Mouse (Mus musculus): ENCODE data around the gene Etl4.

The Etl4 gene

DNA sequence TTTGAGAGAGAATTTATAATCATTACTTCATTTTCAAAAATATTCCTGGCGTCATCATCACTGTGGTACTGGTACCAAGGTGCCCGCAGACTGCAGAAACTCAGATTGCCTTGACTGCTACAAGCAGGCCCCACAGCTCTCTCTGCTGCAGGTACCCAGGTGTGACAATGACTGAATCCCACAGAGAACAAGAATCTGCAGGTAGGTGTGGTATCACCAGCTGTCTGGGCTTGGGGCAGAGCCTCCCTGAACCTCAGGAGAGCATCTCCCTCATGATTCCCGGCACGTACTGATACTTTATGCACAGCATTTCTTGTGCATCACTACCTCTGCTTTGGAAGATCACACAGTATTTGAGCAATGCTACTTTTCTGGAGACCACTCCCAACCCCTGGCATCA lies 526.0 kb downstream of the Etl4 start:
- DNase-seq (ENCODE audit: extremely low read depth, low read depth, low spot score) = no peak

DNA sequence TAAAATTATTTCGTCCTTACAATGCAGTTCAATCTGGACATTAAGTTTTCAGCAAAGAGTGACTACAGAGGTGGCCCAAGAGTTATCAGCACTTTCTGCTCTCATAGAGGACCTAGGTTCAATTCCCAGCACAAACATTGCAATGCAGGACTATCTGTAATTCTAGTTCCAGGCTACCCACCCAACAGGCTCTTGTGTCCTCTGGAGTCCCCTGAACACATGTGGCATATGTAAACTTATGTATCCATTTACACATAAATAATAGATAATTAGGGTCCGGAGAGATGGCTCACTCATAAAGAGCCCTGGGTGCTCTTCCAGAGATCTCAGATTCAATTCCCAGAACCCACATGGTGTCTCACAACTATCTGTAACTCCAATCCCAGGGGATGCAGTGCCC lies 533.2 kb downstream of the Etl4 start:
- DNase-seq (ENCODE audit: extremely low read depth, low read depth, low spot score) = no peak

DNA sequence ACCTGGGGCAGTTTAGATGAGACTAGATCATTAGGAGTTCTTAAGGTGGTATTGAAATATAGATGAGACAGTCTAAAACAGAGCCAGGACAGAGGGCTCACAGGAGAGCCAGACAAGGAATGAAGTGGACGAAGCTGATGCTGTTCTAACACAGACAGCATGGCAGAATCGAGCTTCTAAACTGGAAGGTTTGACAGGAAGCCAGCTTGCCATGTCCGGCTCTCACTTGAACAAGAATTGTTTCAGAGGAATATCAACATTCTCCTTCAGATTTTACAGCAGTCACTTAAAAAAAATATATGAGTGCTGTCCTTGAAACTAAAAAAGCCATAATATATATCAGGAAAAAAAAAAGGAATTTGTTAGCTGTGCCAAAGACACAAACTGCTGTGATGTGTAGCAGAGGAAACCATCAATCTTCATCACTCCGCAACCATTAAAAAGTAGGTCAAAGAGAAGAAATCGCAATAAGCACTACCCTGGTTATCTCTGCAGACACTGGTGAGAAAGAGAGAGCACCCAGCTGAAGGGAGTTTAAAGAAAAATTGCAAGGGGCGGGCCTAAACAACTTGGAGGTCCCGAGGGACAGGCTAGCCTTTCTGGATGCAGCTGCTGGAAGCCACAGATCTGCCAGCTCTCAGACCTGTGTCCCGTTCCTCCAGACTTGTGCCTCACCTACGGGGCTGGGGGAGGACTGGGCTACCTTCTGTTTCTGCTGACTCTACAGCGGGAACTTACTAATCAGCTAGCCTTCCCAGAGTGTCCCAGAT lies 534.3 kb downstream of the Etl4 start:
- DNase-seq (ENCODE audit: extremely low read depth, low read depth, low spot score) = no peak

DNA sequence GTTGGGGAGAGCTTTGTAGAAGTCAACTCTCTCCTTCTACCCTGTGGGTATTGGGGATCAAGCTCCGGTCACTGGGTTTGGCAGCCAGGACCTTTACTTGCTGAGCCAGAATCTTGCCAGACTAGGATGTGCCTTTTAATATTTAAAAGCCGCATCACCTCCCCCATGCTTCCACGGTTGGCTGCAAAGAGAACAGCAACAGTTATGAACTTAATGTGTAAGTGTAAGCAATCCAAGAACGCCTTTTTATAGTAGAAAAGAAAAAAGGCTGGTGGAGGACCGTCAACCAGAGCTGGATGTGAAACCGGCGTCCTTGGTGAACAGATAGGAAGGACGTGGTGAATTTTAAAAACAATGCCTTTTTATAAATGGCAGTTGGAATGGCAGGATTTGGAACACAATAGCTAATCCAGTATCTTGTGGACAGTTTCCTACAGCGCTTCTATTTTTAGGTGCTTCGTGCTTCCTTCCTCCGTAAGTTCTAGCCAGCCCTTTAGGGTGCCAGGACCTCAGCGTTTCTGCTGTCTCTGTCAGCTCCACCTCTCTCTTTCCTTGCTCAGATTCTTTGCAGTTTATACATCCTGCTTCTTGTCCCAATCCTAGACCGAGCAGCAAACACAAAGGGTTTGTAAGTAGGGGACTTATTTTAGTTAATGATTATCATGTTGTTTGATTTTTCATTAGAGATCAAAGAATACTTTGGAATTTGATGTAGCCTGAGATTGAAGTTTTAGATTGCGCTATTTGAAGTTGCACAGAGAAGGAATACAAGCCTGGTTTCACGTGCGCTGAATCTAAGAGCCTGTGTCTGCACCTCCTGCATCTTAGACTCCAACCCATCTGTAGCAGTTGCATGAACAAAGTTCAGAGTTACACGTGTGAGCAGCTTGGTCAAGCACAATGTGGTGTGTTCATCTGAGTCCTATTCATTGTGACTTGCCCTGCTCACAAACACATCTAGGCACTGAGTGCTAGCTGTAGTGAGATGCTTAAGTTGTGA lies 535.9 kb downstream of the Etl4 start:
- no peak for DNase-seq (ENCODE audit: extremely low read depth, low read depth, low spot score)

DNA sequence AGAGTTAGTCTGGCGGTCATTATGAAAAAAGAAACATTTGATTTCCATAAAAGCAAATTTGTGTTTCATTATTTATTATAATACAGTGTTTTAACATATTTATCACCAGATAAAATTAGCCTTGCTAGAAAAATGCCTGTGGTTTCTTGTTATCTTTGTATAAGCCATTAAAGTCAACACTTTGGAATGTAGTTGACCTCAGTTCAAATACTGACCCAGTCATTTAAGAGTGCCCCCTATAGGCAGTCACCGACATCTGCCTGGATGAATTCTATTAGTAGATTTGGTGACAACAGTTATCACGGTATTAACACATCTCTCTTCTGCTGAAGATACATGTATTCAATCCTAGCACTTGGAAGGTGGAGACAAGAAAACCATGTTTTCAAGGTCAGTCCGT lies 536.6 kb downstream of the Etl4 start:
- no peak for DNase-seq (ENCODE audit: extremely low read depth, low read depth, low spot score)

DNA sequence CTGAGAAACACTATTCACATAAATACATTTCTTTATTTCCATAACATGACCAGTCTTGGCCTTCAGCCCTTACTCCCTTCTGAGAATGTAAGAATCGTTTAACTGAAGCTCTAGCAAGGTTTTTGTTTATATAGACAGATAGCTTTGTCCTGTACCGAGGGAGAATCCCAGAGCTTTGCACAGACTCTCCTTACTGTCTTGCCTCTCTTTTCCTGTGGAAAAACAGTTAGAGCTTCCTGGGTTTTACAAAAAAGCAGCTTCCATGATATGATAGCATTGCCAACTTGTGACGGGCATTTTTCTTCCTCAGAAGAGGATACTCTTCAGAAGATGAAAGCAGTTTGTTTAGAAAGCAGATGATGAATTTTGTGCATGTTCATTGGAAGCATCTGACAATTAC lies 541.4 kb downstream of the Etl4 start:
- no peak for DNase-seq (ENCODE audit: extremely low read depth, low read depth, low spot score)

DNA sequence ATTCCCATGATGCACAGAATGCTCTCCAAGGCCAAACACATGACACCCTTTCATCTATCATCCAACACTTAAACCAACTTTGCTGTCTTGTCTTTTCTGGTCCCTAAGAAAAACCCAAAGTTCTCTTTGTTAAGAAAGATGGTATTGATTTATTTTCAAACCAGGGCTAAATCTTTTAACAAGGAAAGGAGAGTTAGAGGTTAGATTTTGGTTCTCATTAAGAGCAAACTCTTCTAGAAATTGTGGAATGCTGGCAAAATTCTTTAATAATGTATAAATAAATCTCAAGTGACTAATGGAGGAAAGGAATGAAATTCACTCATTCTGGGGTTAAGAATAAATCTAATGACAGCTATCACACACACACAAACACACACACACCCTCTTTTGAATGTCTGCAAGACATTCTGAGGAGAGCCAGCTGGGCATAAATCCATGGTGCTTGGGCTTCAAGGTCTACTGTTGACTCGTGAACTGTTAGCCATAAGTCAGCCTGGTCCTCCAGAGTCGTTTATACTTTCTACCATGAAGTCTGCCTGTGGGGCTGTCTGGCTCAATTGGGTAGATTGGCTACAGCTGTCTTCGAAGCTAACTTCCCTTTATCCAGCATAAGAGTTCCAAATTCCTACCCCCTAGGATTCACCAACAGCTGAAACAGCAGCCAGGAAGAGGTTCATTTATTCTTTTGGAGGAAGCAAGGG lies 544.1 kb downstream of the Etl4 start:
- no peak for DNase-seq (ENCODE audit: extremely low read depth, low read depth, low spot score)

DNA sequence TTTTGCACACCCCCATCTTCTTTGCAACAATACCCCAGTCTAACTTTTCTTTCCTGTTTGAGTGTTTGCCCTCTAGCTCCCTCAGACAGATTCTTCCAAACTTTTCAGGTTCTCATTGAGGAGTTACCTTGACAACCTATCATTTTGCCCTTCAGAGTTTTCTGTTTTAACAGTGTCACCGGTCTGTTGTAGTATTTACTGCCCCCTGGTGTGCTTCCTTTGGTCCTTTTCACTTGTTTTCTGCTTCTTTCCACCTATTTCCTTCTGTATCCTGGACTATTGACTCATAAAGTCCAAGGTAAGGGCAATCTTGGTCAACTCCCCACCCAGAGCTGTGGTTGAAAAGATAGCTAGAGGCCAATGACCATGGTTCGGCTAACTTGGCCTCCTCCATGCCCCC lies 569.6 kb downstream of the Etl4 start:
- DNase-seq (ENCODE audit: extremely low read depth, low read depth, low spot score) = no peak

DNA sequence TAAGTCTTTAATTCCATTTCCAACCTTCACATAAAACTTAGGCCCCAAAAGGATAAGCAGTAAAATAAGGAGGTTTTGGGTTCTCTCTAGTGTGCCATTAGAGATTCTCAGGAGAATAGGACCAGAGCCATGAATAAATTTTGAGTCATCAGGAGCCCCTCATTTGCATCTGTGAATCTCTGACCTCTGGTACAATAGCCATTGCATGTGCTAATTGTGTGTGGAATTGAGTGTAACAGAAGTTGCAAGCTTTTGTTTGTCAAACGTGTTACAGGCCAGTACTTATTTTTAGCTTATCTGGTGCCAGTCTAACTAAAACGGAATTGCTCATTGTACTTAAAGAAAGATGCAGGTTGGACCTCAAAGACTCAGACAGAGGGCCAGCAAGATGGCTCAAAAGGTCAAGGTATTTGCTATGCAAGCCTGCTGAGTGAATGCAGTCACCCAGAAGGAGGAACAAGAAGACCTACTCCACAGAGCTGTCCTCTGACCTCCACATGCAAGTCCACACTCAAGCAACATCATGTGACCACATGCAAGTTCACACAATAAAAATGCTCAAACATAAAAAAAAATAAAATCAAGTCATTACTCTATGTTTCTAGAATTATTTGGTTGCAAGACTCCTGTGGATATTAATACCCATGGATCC lies 576.7 kb downstream of the Etl4 start:
- DNase-seq (ENCODE audit: extremely low read depth, low read depth, low spot score) = no peak

DNA sequence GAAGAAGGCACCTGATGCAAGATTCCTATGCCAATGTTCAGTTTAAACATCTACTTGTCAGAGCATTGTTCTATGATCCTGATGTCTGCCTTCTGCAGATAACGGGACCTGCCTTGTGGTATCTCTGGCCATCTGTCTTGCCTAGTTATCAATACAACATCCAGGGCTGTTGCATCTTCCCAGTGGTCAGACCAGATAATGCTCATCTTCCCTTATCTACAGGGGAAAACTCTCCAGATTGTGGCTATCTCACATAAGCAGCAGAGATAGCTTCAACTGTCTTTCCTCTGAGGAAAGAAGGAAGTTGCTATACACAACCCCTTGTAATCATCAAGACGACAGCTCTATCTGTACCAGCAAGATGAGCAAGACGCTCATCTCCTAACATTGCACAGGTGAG lies 579.5 kb downstream of the Etl4 start:
- no peak for DNase-seq (ENCODE audit: extremely low read depth, low read depth, low spot score)

DNA sequence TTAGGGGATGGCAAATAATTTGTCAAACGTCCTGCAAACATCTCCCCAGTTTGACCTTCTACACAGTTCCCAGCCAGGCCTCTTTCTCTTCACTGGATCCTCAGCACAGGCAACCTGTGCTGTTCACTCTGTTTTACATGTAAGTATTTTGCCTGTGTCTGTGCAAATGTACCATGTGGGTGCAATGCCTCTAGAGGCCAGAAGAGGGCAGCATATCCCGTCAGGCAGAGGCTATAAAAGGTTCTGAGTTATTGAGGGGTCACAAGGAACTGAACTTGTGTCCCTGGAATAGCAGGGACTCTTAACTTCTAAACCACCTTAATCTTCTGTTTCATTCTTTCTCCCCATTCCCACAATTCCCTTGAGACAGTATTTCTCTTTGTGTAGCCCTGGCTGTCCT lies 582.5 kb downstream of the Etl4 start:
- DNase-seq (ENCODE audit: extremely low read depth, low read depth, low spot score) = no peak

DNA sequence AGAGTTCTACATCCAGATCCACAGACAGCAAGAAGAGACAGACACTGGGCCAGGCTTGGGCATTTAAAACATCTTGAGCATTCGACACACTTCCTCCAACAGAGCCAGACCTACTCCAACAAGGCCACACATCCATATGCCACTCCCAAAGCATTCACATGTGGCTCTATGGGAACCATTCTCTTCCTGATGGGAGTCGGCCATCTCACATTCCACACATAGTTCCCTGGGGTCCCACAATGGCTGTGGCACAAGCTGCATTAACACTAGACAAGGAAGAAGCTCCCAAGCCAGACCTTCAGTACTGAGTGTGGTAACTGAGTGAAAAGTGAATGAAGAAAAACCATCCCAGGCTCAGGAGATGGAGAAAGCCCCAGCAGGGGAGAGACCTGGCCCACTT lies 584.2 kb downstream of the Etl4 start:
- no peak for DNase-seq (ENCODE audit: extremely low read depth, low read depth, low spot score)

DNA sequence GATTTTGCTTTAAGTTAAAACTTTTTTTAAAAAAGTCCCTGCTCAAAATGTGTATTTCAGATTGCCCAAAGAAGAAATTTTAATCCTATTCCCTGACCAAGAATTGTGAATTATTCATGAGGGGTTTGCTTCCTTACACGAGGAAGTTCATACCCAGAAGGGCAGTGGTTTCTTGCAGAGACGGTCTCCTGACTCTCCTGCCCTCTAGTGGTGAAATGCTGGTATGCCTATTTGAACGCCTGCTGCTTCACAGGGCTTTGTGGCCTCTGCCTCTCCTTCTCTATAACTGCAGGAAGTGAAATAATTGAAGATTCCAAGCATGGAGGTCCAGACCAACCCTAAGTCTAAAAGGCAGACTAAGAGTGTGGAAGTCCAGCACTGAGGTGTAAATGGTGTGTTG lies 585.1 kb downstream of the Etl4 start:
- DNase-seq (ENCODE audit: extremely low read depth, low read depth, low spot score) = no peak

DNA sequence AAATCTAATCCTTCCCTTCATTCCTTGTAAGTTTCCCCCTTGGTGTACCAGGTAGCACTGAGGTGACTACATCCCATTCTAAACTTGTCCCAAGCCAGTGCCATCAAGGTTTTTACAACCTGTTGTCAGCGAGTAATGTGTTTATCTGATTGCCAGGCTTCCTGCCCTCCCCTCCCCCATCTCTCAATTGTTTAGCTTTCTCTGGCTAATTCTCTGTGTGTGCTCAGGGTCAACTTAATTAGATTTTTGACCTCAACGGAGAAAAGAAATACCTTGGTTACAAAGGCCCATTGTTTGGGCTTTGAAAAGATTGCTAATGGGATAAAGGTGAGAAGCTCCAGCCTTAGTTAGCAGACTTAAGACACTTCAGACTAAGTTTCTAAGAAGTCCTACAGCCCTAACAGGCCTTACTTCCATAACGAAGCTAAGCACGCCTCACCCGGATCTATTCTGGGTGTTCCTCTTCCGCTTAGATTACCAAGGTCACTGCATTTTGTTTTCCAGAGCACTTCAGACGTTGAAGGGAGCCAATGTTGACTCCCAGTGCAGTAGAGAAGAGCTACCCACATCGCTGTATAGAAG lies 586.7 kb downstream of the Etl4 start:
- no peak for DNase-seq (ENCODE audit: extremely low read depth, low read depth, low spot score)

DNA sequence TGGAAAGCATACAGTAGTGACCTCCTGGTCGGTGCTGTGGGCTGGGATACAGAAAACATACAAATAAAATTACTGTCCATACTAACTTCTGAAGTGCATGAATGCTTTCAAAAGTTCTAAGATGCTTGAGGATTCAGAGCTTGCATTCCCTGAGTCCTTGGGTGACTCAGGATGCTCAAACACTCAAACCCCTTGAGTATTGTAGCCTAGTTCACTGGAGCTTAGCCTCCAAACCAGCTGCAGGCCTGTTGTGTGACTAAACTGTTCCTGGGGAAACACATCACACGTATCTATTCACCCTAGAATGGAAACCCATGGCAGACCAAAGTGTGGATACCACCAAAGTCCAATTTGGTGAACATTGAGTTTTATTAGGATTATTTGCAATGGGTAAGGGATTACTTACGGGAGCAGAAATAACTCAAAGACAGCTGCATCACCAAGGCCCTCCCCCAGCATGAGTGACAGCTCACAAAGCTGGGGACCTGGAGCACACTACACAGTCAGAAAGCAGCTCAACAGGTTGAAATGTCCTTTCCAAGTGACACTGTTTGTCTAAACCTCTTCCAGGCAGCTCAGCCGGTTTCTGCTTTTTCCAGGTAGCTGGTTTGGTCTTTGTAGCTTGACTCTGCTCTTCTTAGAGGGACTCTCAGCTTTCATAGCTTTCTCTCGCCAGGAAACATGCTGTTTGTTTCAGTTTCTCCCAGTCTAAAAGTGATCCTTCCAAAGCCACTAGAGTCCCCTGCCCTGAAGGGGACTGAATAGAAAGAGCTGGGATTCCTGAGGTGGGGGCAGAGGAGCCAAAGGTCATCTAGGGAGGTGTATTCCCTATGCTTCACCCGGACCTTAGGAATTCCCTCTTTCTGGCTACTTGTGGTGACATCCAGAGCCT lies 598.5 kb downstream of the Etl4 start:
- DNase-seq (ENCODE audit: extremely low read depth, low read depth, low spot score) = no peak

DNA sequence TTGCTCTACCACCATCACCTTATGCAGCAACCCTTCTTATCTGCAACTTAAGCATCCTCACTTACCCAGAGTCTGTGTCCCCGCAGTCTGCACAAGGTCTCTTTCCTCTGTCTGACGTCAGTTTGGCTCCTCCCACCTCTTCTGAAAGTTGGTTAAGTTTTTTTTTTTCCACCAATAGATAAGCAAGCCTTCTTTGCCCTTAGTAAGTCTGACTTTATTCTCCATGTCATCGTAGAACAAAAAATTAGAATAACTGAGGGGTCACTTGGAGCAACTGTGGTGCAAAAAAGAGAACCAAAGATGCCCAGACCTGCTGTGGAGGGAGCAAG lies 599.1 kb downstream of the Etl4 start:
- DNase-seq (ENCODE audit: extremely low read depth, low read depth, low spot score) = no peak

DNA sequence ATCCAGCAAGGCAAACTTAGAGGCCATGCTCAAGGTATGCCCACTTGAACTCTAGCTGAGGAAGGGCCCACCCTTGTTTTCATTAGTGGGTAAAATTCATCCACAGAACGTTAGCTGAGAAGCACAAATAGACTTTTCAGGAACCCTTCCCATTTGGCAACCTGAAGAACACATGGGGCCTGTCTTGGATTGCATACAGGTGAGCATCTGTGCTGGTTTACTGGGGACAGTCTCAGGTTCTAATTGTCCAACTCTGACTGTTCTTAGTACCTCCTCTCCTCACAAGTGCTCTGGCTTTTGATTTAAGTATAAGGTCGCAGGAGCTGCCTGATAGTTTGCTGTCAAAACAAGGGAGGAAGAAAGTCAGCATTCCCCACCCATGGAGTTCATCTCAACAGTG lies 600.5 kb downstream of the Etl4 start:
- DNase-seq (ENCODE audit: extremely low read depth, low read depth, low spot score) = no peak

DNA sequence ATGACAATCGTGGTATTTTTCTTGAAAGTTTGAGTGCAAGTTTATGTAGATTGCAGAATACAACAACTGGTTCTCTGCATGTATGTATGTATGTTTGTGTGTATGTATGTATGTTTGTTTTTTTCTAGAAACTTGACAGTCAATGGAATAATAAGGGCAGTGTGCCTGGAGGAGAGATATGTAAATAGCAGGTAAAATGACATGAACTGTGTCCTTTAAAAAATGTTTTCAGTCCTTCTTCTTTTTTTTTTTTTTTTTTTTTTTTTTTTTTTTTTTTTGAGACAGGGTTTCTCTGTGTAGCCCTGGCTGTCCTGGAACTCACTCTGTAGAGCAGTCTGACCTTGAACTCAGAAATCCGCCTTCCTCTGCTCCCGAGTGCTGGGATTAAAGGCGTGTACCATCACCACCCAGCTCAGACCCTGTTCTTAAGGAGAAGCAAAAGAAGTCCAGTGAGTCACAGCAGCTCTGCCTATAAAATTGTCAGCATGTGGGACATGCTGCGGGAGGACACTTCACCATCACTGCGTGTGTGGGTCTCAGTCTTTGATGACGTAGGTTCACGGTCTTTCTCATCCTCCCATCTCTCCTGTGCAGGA lies 606.8 kb downstream of the Etl4 start:
- no peak for DNase-seq (ENCODE audit: extremely low read depth, low read depth, low spot score)

DNA sequence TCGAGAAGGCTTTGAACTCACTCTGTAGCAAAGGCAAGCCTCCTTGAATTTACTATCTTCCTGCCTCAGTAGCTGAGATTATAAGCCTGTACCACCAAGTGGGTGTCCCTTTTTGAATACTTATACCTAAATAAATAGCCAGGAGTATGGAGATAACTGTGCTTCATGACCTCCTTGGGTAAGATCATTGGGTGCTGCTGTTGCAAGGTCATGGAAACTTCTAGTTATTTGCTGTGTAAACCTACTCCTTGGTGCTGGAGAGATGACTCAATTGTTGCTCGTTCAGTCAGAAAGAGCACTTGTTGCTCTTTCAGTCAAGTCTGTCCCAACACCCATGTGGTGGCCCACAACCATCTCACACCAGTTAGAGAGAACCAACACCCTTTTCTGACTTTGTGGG lies 608.3 kb downstream of the Etl4 start:
- DNase-seq (ENCODE audit: extremely low read depth, low read depth, low spot score) = no peak

All from fat pad, adult 2 months (tissue).